Mouse (Mus musculus): ENCODE data around the gene Nell2. TPM values are rescaled to one million over a fixed set of nuclear protein-coding genes. Genes with fewer than 3 reads are reported as not detected.

The Nell2 gene
- polyA plus RNA-seq, 1 experiment from 2014 or later: 5.6 TPM

GRCm38 (mm10) chr15:95075356-95075755, 453.0 kb downstream of the Nell2 start:
- H3K36me3 ChIP-seq: no peaks in the 10 kb centered on the region
- H3K9me3 ChIP-seq: no peaks in the 10 kb centered on the region; the same call in 1 of the 2 replicates
- no peaks in the 10 kb centered on the region for H3K4me1 ChIP-seq (replicated peaks)
- H3K4me3 ChIP-seq (replicated peaks): no peak overlapping the region
- H3K9ac ChIP-seq (replicated peaks): no peak overlapping the region
- WGBS: 91% methylated on average over 12 of the region's 12 CpGs
- H3K27ac ChIP-seq: no peak overlapping the region
- H3K4me2 ChIP-seq: no peak overlapping the region
- ATAC-seq (ENCODE audit: insufficient number of reproducible peaks, insufficient read depth, low FRiP score, low TSS enrichment, low read depth): no peak
- no peaks in the 10 kb centered on the region for H3K27me3 ChIP-seq

GRCm38 (mm10) chr15:95070881-95071280, 457.5 kb downstream of the Nell2 start:
- H3K27me3 ChIP-seq: no peaks in the 10 kb centered on the region
- H3K27ac ChIP-seq: no peak overlapping the region
- H3K9ac ChIP-seq (replicated peaks): no peak overlapping the region
- H3K36me3 ChIP-seq: no peaks in the 10 kb centered on the region
- no peaks in the 10 kb centered on the region for H3K9me3 ChIP-seq
- ATAC-seq (ENCODE audit: insufficient number of reproducible peaks, insufficient read depth, low FRiP score, low TSS enrichment, low read depth): no peak
- WGBS: 91% methylated on average over 7 of the region's 7 CpGs
- no peak overlapping the region for H3K4me3 ChIP-seq (replicated peaks)
- H3K4me2 ChIP-seq: no peak overlapping the region
- H3K4me1 ChIP-seq (replicated peaks): peaks cover 8% of the 10 kb centered on the region; the same call in 1 of the 2 replicates

GRCm38 (mm10) chr15:95068799-95069198, 459.6 kb downstream of the Nell2 start:
- H3K4me1 ChIP-seq (replicated peaks): peaks cover 8% of the 10 kb centered on the region; the same call in 1 of the 2 replicates
- H3K4me2 ChIP-seq: no peak overlapping the region
- WGBS: 78% methylated on average over 1 of the region's 1 CpGs
- H3K4me3 ChIP-seq (replicated peaks): no peak overlapping the region
- H3K27ac ChIP-seq: no peak overlapping the region
- no peaks in the 10 kb centered on the region for H3K9me3 ChIP-seq
- no peaks in the 10 kb centered on the region for H3K36me3 ChIP-seq
- H3K27me3 ChIP-seq: no peaks in the 10 kb centered on the region
- no peak for ATAC-seq (ENCODE audit: insufficient number of reproducible peaks, insufficient read depth, low FRiP score, low TSS enrichment, low read depth)
- H3K9ac ChIP-seq (replicated peaks): no peak overlapping the region

- no peak for ATAC-seq (ENCODE audit: insufficient number of reproducible peaks, insufficient read depth, low FRiP score, low TSS enrichment, low read depth)
- WGBS: 81% methylated on average over 1 of the region's 1 CpGs
Observed at GRCm38 (mm10) chr15:95068023-95068422, 460.3 kb downstream of the Nell2 start.

GRCm38 (mm10) chr15:95055081-95055650, 473.2 kb downstream of the Nell2 start:
- Histone ChIP-seq H3K27me3 (no peaks in the 10 kb centered on the region), H3K27ac (no peak overlapping the region), H3K4me2 (no peak overlapping the region), H3K9me3 (no peaks in the 10 kb centered on the region), H3K36me3 (no peaks in the 10 kb centered on the region), H3K4me3 (replicated peaks) (no peak overlapping the region), H3K9ac (replicated peaks) (no peak overlapping the region), H3K4me1 (replicated peaks) (no peaks in the 10 kb centered on the region)
- ATAC-seq (ENCODE audit: insufficient number of reproducible peaks, insufficient read depth, low FRiP score, low TSS enrichment, low read depth): no peak
- 53% methylated on average over 8 of the region's 8 CpGs for WGBS

More at GRCm38 (mm10) chr15:95068023-95068422, 460.3 kb downstream of the Nell2 start:
- H3K27ac ChIP-seq: no peak overlapping the region
- H3K36me3 ChIP-seq: no peaks in the 10 kb centered on the region
- no peaks in the 10 kb centered on the region for H3K27me3 ChIP-seq
- H3K9me3 ChIP-seq: no peaks in the 10 kb centered on the region
- no peak overlapping the region for H3K9ac ChIP-seq (replicated peaks)
- no peak overlapping the region for H3K4me3 ChIP-seq (replicated peaks)
- H3K4me1 ChIP-seq (replicated peaks): peaks cover 8% of the 10 kb centered on the region; the same call in 1 of the 2 replicates
- H3K4me2 ChIP-seq: no peak overlapping the region

GRCm38 (mm10) chr15:95049171-95049729, 479.1 kb downstream of the Nell2 start:
- no peaks in the 10 kb centered on the region for H3K9me3 ChIP-seq
- no peaks in the 10 kb centered on the region for H3K36me3 ChIP-seq
- 74% methylated on average over 6 of the region's 6 CpGs for WGBS
- no peak for ATAC-seq (ENCODE audit: insufficient number of reproducible peaks, insufficient read depth, low FRiP score, low TSS enrichment, low read depth)
- no peak overlapping the region for H3K4me2 ChIP-seq
- no peak overlapping the region for H3K9ac ChIP-seq (replicated peaks)
- no peaks in the 10 kb centered on the region for H3K4me1 ChIP-seq (replicated peaks)
- no peak overlapping the region for H3K27ac ChIP-seq
- no peak overlapping the region for H3K4me3 ChIP-seq (replicated peaks)
- no peaks in the 10 kb centered on the region for H3K27me3 ChIP-seq

- H3K9ac ChIP-seq (replicated peaks): no peak overlapping the region
- H3K36me3 ChIP-seq: no peaks in the 10 kb centered on the region
- ATAC-seq (ENCODE audit: insufficient number of reproducible peaks, insufficient read depth, low FRiP score, low TSS enrichment, low read depth): no peak
- H3K4me3 ChIP-seq (replicated peaks): no peak overlapping the region
- H3K27ac ChIP-seq: no peak overlapping the region
- H3K4me2 ChIP-seq: no peak overlapping the region
- no peaks in the 10 kb centered on the region for H3K9me3 ChIP-seq
- H3K4me1 ChIP-seq (replicated peaks): no peaks in the 10 kb centered on the region
- WGBS: 85% methylated on average over 2 of the region's 2 CpGs
- H3K27me3 ChIP-seq: no peaks in the 10 kb centered on the region
Observed at GRCm38 (mm10) chr15:95047486-95047885, 480.9 kb downstream of the Nell2 start.

- H3K27ac ChIP-seq: no peak overlapping the region
- no peak overlapping the region for H3K4me2 ChIP-seq
- H3K27me3 ChIP-seq: no peaks in the 10 kb centered on the region
- H3K9ac ChIP-seq (replicated peaks): no peak overlapping the region
- H3K4me1 ChIP-seq (replicated peaks): no peaks in the 10 kb centered on the region
- no peaks in the 10 kb centered on the region for H3K9me3 ChIP-seq
- 74% methylated on average over 8 of the region's 8 CpGs for WGBS
- H3K4me3 ChIP-seq (replicated peaks): no peak overlapping the region
- no peaks in the 10 kb centered on the region for H3K36me3 ChIP-seq
- ATAC-seq (ENCODE audit: insufficient number of reproducible peaks, insufficient read depth, low FRiP score, low TSS enrichment, low read depth): no peak
Observed at GRCm38 (mm10) chr15:95044011-95044410, 484.3 kb downstream of the Nell2 start.

GRCm38 (mm10) chr15:95042437-95042836, 485.9 kb downstream of the Nell2 start:
- H3K9me3 ChIP-seq: no peaks in the 10 kb centered on the region
- no peak for ATAC-seq (ENCODE audit: insufficient number of reproducible peaks, insufficient read depth, low FRiP score, low TSS enrichment, low read depth)
- no peaks in the 10 kb centered on the region for H3K4me1 ChIP-seq (replicated peaks)
- H3K4me3 ChIP-seq (replicated peaks): no peak overlapping the region
- no peak overlapping the region for H3K9ac ChIP-seq (replicated peaks)
- WGBS: 85% methylated on average over 9 of the region's 9 CpGs
- H3K27ac ChIP-seq: no peak overlapping the region
- H3K27me3 ChIP-seq: no peaks in the 10 kb centered on the region
- H3K36me3 ChIP-seq: no peaks in the 10 kb centered on the region
- H3K4me2 ChIP-seq: no peak overlapping the region

GRCm38 (mm10) chr15:95029487-95029875, 498.9 kb downstream of the Nell2 start:
- no peak overlapping the region for H3K4me3 ChIP-seq (replicated peaks)
- no peaks in the 10 kb centered on the region for H3K9me3 ChIP-seq
- H3K4me2 ChIP-seq: no peak overlapping the region
- 0 out of 2 replicates have a peak, but pooled peaks cover 3% of the 10 kb centered on the region for H3K4me1 ChIP-seq (replicated peaks)
- no peaks in the 10 kb centered on the region for H3K27me3 ChIP-seq
- H3K36me3 ChIP-seq: no peaks in the 10 kb centered on the region
- 75% methylated on average over 5 of the region's 5 CpGs for WGBS
- ATAC-seq (ENCODE audit: insufficient number of reproducible peaks, insufficient read depth, low FRiP score, low TSS enrichment, low read depth): no peak
- no peak overlapping the region for H3K27ac ChIP-seq
- no peak overlapping the region for H3K9ac ChIP-seq (replicated peaks)

- WGBS: 88% methylated on average over 13 of the region's 13 CpGs
Observed at GRCm38 (mm10) chr15:95028862-95029486, 499.4 kb downstream of the Nell2 start.

More at GRCm38 (mm10) chr15:95028862-95029486, 499.4 kb downstream of the Nell2 start:
- Histone ChIP-seq H3K4me3 (replicated peaks) (no peak overlapping the region), H3K27ac (no peak overlapping the region), H3K27me3 (no peaks in the 10 kb centered on the region), H3K36me3 (no peaks in the 10 kb centered on the region), H3K9me3 (no peaks in the 10 kb centered on the region), H3K4me2 (no peak overlapping the region), H3K9ac (replicated peaks) (no peak overlapping the region), H3K4me1 (replicated peaks) (0 out of 2 replicates have a peak, but pooled peaks cover 3% of the 10 kb centered on the region)
- no peak for ATAC-seq (ENCODE audit: insufficient number of reproducible peaks, insufficient read depth, low FRiP score, low TSS enrichment, low read depth)
